Comparison of ENCODE assay signal across 8 mouse cellular contexts in the genomic region with DNA sequence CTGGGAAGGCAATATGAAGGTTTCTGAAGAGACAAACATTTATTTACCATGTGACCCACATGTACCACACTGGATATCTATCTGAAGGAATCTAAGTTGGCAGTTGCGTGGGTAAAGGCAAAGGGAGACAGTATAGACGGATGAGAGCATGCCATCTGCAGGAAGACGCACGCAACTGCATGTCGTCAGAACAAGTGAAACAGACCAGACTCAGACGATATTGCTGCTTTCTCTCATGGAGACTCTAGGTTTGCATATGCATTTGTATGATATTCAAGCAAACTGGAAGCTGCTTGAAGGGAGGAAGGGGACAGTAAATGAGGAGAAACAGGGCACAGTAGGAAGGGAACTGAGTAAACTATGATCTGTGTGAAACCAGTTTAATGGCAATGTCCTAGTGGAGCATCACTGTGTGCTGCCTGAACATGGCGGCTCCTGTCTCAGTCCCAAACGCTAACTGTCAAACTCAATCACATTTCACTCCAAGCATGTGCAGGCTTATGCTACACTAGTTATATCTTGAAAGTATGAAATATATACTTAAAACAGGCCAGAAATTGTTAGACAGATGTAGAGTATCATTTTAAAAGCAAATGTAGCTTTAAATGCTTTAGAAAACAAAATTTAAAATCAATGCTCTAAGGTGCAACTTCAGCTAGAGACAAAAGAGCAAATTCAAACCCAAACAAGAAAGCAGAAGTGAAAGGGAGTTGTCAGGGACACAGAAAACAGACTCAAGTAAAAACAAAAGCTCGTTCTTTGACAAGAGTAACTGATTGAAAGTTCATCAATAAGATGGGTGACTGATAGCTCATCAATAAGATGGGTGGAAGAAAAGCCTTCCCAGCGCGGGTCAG. TPM values are rescaled to one million over a fixed set of nuclear protein-coding genes. Genes with fewer than 3 reads are reported as not detected.
DNase-seq lines count a peak whose midpoint lies in the region; ATAC-seq and TF ChIP-seq lines count a peak whose summit lies in the region.

No protein-coding gene starts in this region.

- H3K4me2 ChIP-seq in hindbrain, embryonic 14.5 days (replicated peaks) = no peak overlapping the region
- H3K4me2 ChIP-seq in hindbrain, embryonic 12.5 days (replicated peaks) = no peak overlapping the region
- H3K4me2 ChIP-seq in liver, postnatal 0 days (ENCODE audit: low read depth, low read length) = peak overlapping the region; percentile 50

- H3K27me3 ChIP-seq in hindbrain, embryonic 14.5 days (ENCODE audit: control insufficient read depth, insufficient read depth, low read length) = no peaks in the 10 kb centered on the region
- no peaks in the 10 kb centered on the region for H3K27me3 ChIP-seq in hindbrain, embryonic 12.5 days
- H3K27me3 ChIP-seq in E14TG2a.4 (ENCODE audit: insufficient read depth, low read length) = no peaks in the 10 kb centered on the region
- no peaks in the 10 kb centered on the region for H3K27me3 ChIP-seq in liver, postnatal 0 days (ENCODE audit: insufficient read depth, low read length)
- H3K27me3 ChIP-seq in splenic B cell, adult 2 months (ENCODE audit: control insufficient read depth, insufficient read depth, low read length, poor library complexity, severe bottlenecking) = no peaks in the 10 kb centered on the region
- H3K27me3 ChIP-seq in limb, embryonic 10.5 days (ENCODE audit: low read depth, poor library complexity, severe bottlenecking) = no peaks in the 10 kb centered on the region

- TF ChIP-seq EP300 in liver, postnatal 0 days (IDR thresholded peaks at IDR 0.05; ENCODE audit: low read depth) = no peak

- no peak overlapping the region for H3K4me3 ChIP-seq in hindbrain, embryonic 14.5 days (replicated peaks; ENCODE audit: low read length)
- H3K4me3 ChIP-seq in hindbrain, embryonic 12.5 days = no peak overlapping the region
- H3K4me3 ChIP-seq in E14TG2a.4 (replicated peaks; ENCODE audit: low read length) = no peak overlapping the region
- 0 out of 2 replicates have a peak overlapping the region, but pooled peaks have one; percentile 13 for H3K4me3 ChIP-seq in liver, postnatal 0 days (ENCODE audit: low read depth, low read length)
- no peak overlapping the region for H3K4me3 ChIP-seq in limb, embryonic 10.5 days

- no peak overlapping the region for H3K9ac ChIP-seq in hindbrain, embryonic 14.5 days
- no peak overlapping the region for H3K9ac ChIP-seq in hindbrain, embryonic 12.5 days
- no peak overlapping the region; the same call in 1 of the 2 replicates for H3K9ac ChIP-seq in liver, postnatal 0 days (replicated peaks)

- H3K27ac ChIP-seq in hindbrain, embryonic 14.5 days = no peak overlapping the region
- no peak overlapping the region for H3K27ac ChIP-seq in hindbrain, embryonic 12.5 days
- peak overlapping the region; percentile 51; the same call in 1 of the 2 replicates for H3K27ac ChIP-seq in liver, postnatal 0 days (ENCODE audit: low read depth)
- H3K27ac ChIP-seq in limb, embryonic 10.5 days = no peak overlapping the region

- H3K9me3 ChIP-seq in hindbrain, embryonic 14.5 days (ENCODE audit: control insufficient read depth, low read length) = no peaks in the 10 kb centered on the region
- no peaks in the 10 kb centered on the region for H3K9me3 ChIP-seq in hindbrain, embryonic 12.5 days (replicated peaks)
- H3K9me3 ChIP-seq in E14TG2a.4 (ENCODE audit: low read length) = no peaks in the 10 kb centered on the region
- no peaks in the 10 kb centered on the region for H3K9me3 ChIP-seq in liver, postnatal 0 days (ENCODE audit: low read length)
- H3K9me3 ChIP-seq in limb, embryonic 10.5 days (replicated peaks) = no peaks in the 10 kb centered on the region

- no peaks in the 10 kb centered on the region for H3K4me1 ChIP-seq in hindbrain, embryonic 14.5 days (replicated peaks; ENCODE audit: control insufficient read depth, insufficient read depth, low read length)
- no peaks in the 10 kb centered on the region for H3K4me1 ChIP-seq in hindbrain, embryonic 12.5 days
- peaks cover 3% of the 10 kb centered on the region; the same call in 1 of the 2 replicates for H3K4me1 ChIP-seq in E14TG2a.4 (replicated peaks; ENCODE audit: low read depth, low read length)
- 0 out of 2 replicates have a peak, but pooled peaks cover 5% of the 10 kb centered on the region for H3K4me1 ChIP-seq in liver, postnatal 0 days (ENCODE audit: insufficient read depth)
- H3K4me1 ChIP-seq in limb, embryonic 10.5 days = no peaks in the 10 kb centered on the region

- no peak for ATAC-seq in hindbrain, embryonic 14.5 days (ENCODE audit: low FRiP score)
- ATAC-seq in hindbrain, embryonic 12.5 days (ENCODE audit: low FRiP score) = no peak
- ATAC-seq in liver, postnatal 0 days = peak; percentile 63

- WGBS in hindbrain, embryonic 14.5 days = 62% methylated on average over 11 of the region's 11 CpGs
- 60% methylated on average over 11 of the region's 11 CpGs for WGBS in hindbrain, embryonic 12.5 days
- WGBS in liver, postnatal 0 days (ENCODE audit: insufficient replicate concordance) = 43% methylated on average over 11 of the region's 11 CpGs
- 71% methylated on average over 11 of the region's 11 CpGs for WGBS in limb, embryonic 10.5 days

- TF ChIP-seq CTCF in E14TG2a.4 (conservative IDR thresholded peaks at IDR 0.05; ENCODE audit: low read length) = peak; percentile 73
- peak; percentile 90 for TF ChIP-seq CTCF in liver, postnatal 0 days (IDR thresholded peaks at IDR 0.05; ENCODE audit: low read depth)

- DNase-seq in hindbrain, embryonic 14.5 days (ENCODE audit: low spot score) = peak; percentile 30
- peak; percentile 71 for DNase-seq in brain, adult 2 months (ENCODE audit: low read depth, low spot score)
- peak; percentile 51 for DNase-seq in liver, postnatal 0 days
- DNase-seq in splenic B cell, adult 2 months (ENCODE audit: low read depth, low spot score) = peak; percentile 77
- DNase-seq in limb, embryonic 10.5 days (ENCODE audit: low spot score) = no peak
- DNase-seq in testis, postnatal 14 days (ENCODE audit: low spot score) = no peak

- peaks cover 14% of the 10 kb centered on the region for H3K36me3 ChIP-seq in hindbrain, embryonic 14.5 days (replicated peaks; ENCODE audit: control insufficient read depth, insufficient read depth)
- H3K36me3 ChIP-seq in hindbrain, embryonic 12.5 days = peaks cover 20% of the 10 kb centered on the region
- peaks cover 59% of the 10 kb centered on the region for H3K36me3 ChIP-seq in E14TG2a.4 (ENCODE audit: insufficient read depth, low read length)
- H3K36me3 ChIP-seq in liver, postnatal 0 days (replicated peaks; ENCODE audit: insufficient read depth, low read length) = no peaks in the 10 kb centered on the region
- 0 out of 2 replicates have a peak, but pooled peaks cover 2% of the 10 kb centered on the region for H3K36me3 ChIP-seq in splenic B cell, adult 2 months (ENCODE audit: control insufficient read depth, insufficient read depth, low read length, poor library complexity, severe bottlenecking)
- peaks cover 69% of the 10 kb centered on the region for H3K36me3 ChIP-seq in limb, embryonic 10.5 days

RNA-seq across cellular contexts. Expression of a gene that starts 24.2 kb away (rescaled TPM):
- polyA plus RNA-seq in hindbrain, embryonic 14.5 days (2014; fragmentation: Nextera tagmentation; extraction: Ambion mirVana) = 25.4 and 35.9 TPM in 2 replicates
- polyA plus RNA-seq in hindbrain, embryonic 12.5 days (2016; fragmentation: Nextera tagmentation; extraction: Ambion mirVana) = 55.1 and 57.8 TPM in 2 replicates
- 4.1 and 4.9 TPM in 2 replicates for polyA plus RNA-seq in liver, postnatal 0 days (2015; fragmentation: Nextera tagmentation; extraction: Ambion mirVana)
- polyA plus RNA-seq in limb, embryonic 10.5 days (2016; fragmentation: Nextera tagmentation; extraction: Ambion mirVana) = 47.0 and 55.4 TPM in 2 replicates

RNA-seq across cellular contexts. Expression of a gene that starts 30.0 kb away (rescaled TPM):
- 5.9 and 10.5 TPM in 2 replicates for polyA plus RNA-seq in hindbrain, embryonic 14.5 days (2014; fragmentation: Nextera tagmentation; extraction: Ambion mirVana)
- polyA plus RNA-seq in hindbrain, embryonic 12.5 days (2016; fragmentation: Nextera tagmentation; extraction: Ambion mirVana) = 29.3 and 30.6 TPM in 2 replicates
- polyA plus RNA-seq in liver, postnatal 0 days (2015; fragmentation: Nextera tagmentation; extraction: Ambion mirVana) = 36.4 and 41.9 TPM in 2 replicates
- polyA plus RNA-seq in limb, embryonic 10.5 days (2016; fragmentation: Nextera tagmentation; extraction: Ambion mirVana) = 51.7 and 54.3 TPM in 2 replicates

Comparison
In these comparisons a context has a peak if more than half of its experiments do, and no peak if none do; other contexts are left out.
1. DNase-seq: peak in hindbrain, embryonic 14.5 days (single experiment), brain, adult 2 months (single experiment), liver, postnatal 0 days (single experiment) and splenic B cell, adult 2 months (single experiment); none in limb, embryonic 10.5 days (single experiment) and testis, postnatal 14 days (single experiment).